Mouse (Mus musculus): ENCODE results near the gene Hamp.
A peak's percentile ranks its signal among the peaks of the same experiment; 100 is the strongest.
"Not testable (repeated sequence)": the region's sequence is repeated elsewhere in the genome, so short reads cannot be mapped to it uniquely, and the experiment has no call there.

Hamp gene

DNA sequence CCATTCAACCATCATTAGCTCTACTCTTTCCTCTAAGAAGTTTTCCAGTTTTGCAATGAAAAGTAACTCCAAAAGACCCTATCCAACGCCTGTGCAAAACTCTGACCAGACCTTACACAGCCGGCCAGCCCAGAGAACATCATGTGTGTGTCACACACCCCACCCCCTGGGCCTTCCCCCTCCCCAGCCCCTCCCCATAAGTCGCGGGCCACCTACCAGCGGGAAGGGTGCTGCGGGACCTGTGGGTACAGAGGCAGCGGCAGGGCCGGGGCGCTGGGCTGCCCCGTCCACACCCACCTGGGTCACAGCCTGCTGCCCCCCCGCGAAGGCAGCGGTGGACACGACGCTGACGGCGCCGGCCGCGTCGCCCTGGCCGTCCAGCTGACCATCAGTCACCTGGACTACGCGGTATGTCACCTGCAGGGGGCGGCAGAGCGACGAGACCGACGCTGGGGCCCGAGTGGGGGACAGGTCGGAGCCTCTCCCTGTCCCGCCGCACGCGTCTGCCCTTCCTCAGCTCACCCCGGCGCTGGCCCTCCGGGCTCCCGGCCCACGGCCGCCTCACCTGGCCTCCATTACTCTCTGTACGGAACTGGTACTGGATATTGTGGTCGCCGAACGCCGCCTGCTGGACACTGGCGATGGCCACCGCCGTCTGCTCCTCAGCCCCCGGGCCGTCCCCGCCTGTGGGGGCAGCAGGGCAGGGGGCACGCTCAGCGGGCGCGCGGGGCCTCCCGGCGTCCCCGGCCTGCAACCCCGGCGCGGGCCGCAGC, 11.9 kb upstream of the Hamp start:
- peak; percentile 95 for DNase-seq

DNA sequence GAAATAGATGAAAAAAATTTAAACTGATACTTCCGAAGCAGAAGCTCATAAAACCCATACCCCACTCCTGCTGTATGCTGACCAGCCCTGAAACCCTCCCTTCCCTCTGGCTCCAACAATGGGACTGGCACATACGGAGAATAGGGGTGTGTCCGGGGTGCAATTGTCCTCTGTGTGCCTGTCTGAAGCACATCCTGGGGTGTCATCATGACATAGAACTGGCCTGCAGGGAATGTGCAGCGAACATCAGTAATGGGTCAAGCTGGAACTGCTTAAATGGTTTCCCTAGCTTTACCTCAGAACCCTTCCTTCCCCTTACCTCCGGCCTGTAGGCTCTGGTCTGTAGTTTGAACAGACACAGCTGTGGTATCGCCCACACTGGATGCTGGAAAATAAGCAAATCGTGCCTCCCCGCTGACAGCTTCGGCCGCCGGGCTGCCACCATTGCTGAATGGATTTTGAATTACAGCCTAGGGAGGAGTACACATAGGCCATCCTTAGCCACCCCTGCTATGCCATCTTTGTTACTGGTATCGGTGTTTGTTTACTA, 11.2 kb upstream of the Hamp start:
- DNase-seq = no peak

DNA sequence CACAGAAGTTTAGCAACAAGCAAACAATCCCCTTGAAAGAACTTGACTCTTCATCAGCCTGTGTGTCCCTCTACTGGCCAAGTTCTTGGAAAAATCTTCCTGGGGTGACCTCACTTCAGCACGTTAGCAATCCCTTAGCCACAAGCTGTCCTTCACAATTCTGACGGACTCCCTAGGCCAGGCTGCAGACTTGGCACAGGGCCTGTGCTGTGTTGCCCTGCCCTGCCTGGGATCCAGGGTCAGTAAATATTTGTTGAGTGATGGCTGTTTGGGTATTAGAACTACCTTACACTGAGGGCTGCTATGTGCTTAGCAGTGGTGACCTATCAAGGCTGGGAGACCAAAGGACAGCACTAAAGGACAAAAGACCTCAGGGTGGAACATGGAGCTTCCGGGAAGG, 10.2 kb upstream of the Hamp start:
- DNase-seq = peak; percentile 27

DNA sequence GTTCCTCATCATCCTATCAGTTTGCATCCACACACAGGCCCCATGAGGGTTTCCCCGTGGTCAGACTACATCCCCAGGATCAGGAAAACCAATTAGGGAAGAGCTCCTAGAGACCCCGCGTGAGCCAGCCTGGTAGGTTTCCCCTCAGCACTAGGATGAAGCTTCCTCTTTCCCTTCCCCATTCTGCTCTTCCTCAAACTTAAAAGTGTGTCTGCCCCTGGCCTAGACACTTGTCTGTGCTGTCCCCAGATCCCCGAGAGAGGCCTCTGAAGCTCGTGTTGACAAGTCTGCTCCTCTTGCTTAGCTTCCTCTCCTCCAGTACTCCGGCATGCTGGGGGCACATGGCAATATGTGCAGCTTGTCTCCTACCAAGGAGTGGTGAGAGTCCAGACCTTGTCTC, 9.6 kb upstream of the Hamp start:
- peak; percentile 39 for DNase-seq

DNA sequence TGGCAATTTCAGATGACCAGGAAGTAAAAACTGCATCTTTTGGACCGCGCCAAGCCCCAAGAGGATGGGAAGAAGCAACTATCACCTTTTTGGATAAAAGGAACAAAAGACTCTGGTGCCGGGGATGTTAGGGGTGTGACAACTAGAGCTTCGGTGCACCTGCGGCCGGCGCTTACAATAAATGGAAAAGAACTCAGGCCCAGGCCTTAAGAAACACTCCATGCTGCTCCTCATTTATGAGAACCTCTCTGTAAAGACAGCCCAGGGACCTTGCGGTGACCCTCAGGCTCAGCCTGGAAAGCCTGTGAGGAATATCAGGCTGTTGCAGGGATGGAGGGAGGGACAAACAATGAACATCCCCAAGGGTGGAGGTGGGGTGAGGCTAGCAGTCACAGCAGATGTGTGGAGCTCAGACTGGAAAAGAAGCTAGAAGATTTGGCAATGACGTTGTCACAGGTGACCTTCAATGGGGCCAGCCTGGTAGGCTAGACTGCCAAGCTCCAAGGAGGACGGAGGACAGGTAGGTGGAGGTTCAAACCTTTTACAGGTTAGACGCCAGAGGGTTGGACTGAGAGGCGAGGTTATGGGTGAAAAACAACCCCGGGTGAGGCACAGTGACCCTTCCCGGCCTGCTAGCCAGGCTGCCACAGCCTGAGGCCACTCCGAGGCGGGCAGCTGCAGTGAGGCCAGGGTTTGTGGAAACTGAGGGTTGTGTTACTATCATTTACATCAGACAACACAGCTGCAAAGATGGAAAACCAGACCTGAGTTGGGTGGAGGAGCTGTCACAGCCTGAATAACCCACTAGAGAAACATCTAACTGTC, 8.8 kb upstream of the Hamp start:
- no peak for DNase-seq

- not testable (repeated sequence) for DNase-seq
Observed at GRCm38 (mm10) chr7:30949902-30950301, 6.1 kb upstream of the Hamp start.

GRCm38 (mm10) chr7:30945876-30946275, 2.0 kb upstream of the Hamp start:
- no peak for DNase-seq

DNA sequence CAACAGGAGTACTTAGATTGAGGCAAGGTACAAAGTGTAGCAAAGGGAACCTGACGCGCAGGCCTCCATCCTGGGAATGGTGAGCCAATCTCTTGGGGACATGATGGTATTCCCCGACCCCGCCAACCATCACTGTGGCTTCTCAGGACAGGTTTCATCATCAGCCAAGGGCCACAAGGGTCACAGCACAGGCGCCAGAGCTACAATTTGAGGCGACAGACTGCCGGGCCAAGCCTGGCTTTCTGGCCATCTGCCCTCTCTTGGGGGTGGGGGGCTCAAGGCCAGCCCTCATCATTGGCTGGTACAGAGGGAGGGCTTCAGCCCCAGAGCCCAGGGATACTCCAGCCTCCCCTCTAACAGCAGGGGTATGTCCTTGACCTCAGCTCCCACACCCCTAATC, 1.6 kb upstream of the Hamp start:
- DNase-seq = not testable (repeated sequence)

GRCm38 (mm10) chr7:30944706-30945105, 874 bp upstream of the Hamp start:
- DNase-seq = not testable (repeated sequence)

GRCm38 (mm10) chr7:30942365-30942764, 1.5 kb downstream of the Hamp start:
- not testable (repeated sequence) for DNase-seq

GRCm38 (mm10) chr7:30940070-30940469, 3.8 kb downstream of the Hamp start:
- not testable (repeated sequence) for DNase-seq

- not testable (repeated sequence) for DNase-seq
Observed at GRCm38 (mm10) chr7:30935422-30936099, 8.3 kb downstream of the Hamp start.

- not testable (repeated sequence) for DNase-seq
Observed at GRCm38 (mm10) chr7:30924581-30924980, 19.3 kb downstream of the Hamp start, which contains the start of gene Hamp2. Gene Hamp2 (minus strand): TSS chr7:30924681.

GRCm38 (mm10) chr7:30924071-30924470, 19.8 kb downstream of the Hamp start:
- DNase-seq = no peak

DNA sequence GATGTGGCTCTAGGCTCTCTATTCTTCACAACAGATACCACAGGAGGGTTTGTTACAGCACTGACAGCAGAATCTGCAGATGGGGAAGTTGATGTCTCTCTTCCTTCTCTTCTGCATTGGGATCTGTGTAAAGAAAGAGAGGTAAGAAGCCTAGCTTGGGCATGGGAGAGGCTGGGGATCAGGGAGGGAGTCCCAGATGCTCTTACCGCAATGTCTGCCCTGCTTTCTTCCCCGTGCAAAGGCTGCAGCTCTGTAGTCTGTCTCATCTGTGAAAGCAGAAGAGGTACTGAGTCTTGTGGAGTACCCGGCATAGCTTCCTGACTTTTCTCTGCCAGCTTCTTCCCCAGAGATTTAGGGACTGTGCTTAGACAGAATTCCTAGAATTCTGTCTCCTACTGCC, 21.3 kb downstream of the Hamp start:
- DNase-seq = not testable (repeated sequence)

- DNase-seq = no peak
Observed at GRCm38 (mm10) chr7:30920217-30920616, 23.6 kb downstream of the Hamp start.

DNA sequence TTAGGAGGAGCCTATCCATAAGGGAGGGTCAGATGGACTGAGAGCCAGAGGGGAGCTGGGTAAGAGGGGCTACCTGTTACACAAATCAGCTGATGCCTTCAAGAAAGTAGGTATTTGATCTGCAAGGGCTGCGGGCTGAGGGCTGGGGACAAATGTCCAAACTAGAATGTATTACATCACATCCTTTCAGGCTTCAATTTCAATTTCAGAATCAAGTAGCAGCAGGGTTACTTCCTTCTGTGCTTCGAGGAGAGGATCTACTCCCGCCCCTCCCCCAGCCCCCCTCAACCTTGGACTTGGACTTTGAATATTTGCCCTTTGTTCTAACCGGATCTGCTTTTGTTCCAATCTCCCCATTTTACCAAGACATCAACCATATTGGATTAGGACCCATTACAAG, 26.6 kb downstream of the Hamp start:
- no peak for DNase-seq

- DNase-seq = no peak
Observed at GRCm38 (mm10) chr7:30916713-30917112, 27.1 kb downstream of the Hamp start.

- DNase-seq = no peak
Observed at GRCm38 (mm10) chr7:30914732-30915131, 29.1 kb downstream of the Hamp start, which contains the start of gene Mag. Gene Mag (minus strand): TSS chr7:30914873.

GRCm38 (mm10) chr7:30909773-30910172, 34.1 kb downstream of the Hamp start:
- DNase-seq = no peak

DNA sequence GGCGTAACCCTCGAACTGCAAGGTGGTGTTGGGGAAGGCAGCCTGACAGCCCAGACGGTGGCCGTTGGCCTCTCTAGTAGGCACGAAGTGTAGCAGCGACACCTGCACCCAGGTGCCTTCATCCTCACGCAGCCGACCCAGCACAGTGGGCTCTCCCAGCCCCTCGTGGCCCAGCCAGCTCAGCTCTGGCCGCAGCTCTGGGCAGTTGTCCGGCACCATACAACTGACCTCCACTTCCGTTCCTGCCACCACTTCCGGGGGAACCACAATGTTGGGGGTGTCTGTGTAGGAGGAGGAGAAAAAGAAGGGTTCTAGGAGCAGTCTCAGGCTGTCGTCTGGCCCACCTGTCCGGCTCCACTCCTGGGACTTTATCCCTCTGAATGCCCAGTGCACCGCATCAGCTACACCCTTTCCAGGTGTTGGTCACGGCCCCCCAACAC, 34.8 kb downstream of the Hamp start:
- DNase-seq = no peak

DNA sequence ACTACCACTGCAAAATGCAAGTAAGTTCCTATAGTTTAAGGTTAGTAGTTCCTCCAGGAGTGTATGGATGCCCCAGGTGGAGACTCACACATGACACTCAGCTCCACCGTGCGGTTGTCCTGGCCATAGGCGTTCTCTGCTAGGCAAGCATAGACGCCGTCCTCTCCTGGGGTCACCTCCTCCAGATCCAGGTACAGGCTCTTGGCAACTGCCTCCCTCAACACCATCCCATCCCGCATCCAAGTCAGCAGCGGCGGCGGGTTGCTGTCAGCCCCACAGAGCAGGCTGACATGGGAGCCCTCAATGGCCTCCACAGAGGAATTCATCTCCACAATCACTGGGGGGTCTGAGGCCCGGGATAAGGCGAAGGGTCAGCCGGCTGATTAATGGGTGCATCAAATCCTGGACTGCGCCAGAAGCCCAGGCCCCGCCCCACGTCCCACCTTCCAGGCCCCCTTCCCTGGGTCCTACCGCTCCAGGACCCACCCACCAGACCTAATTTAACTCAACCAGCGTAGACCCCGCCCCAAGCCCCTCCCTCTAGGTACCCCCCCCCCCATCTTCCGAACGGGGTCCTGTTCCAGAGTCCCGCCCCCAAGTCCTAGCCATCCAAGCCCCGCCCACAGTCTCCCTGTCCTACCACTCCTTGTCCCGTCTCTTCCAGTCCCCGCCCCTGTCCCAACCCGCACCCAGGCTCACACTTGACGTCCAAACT, 35.4 kb downstream of the Hamp start:
- peak; percentile 64 for DNase-seq
